Mouse (Mus musculus) CH12.LX (cell line): Measurements from ENCODE around the gene Tmem52. TPM values are rescaled to one million over a fixed set of nuclear protein-coding genes. Genes with fewer than 3 reads are reported as not detected.

ENCODE experiments used
- DNase-seq: peaks from one replicate; pipeline ENCODE4 v3.0.0-alpha.2; 2013; ENCODE audit errors: extremely low read depth
- H3K27ac ChIP-seq: 2 replicates; pipeline ENCODE4 v1.5.1; 2012; ENCODE audit warnings: low read depth, mild to moderate bottlenecking, control low read depth, moderate library complexity; ENCODE audit not compliant: insufficient read depth
- H3K27me3 ChIP-seq: replicated peaks from 2 replicates; pipeline ENCODE3; 2012; ENCODE audit warnings: inconsistent platforms
- H3K36me3 ChIP-seq, 2 experiments: replicated peaks in 1 of 2; 2 replicates each; pipeline versions ENCODE3 to v1.6.1; 2012; ENCODE audit warnings: inconsistent platforms in 1 of 2, low read length in 1 of 2, mild to moderate bottlenecking in 1 of 2, mixed read lengths in 1 of 2, moderate library complexity in 1 of 2; ENCODE audit not compliant: control insufficient read depth in 1 of 2, insufficient read depth in 1 of 2
- H3K4me1 ChIP-seq, 2 experiments: 2 replicates each; pipeline ENCODE4 v1.6.1; 2012; ENCODE audit warnings: inconsistent platforms in 1 of 2, moderate library complexity in 1 of 2; ENCODE audit not compliant: insufficient read depth in 2 of 2, control insufficient read depth in 1 of 2
- H3K4me2 ChIP-seq: 2 replicates; pipeline ENCODE4 v1.6.1; 2012; ENCODE audit warnings: low read depth, mild to moderate bottlenecking, control low read depth; ENCODE audit not compliant: poor library complexity, insufficient read depth, severe bottlenecking
- H3K4me3 ChIP-seq, 3 experiments: fragments of 150-350 bp in 1 of 3; sonication (generic) in 1 of 3; replicated peaks in 1 of 3; 2 replicates each; pipeline versions ENCODE3 to v1.5.1; 2011 to 2012; ENCODE audit warnings: low read depth in 2 of 3, low read length in 2 of 3, mild to moderate bottlenecking in 2 of 3, moderate library complexity in 2 of 3, control low read depth in 1 of 3, improper control_type of control experiment in 1 of 3, inconsistent platforms in 1 of 3, mixed read lengths in 1 of 3; ENCODE audit not compliant: poor library complexity in 1 of 3
- H3K79me2 ChIP-seq: replicated peaks from 2 replicates; pipeline ENCODE4 v1.6.1; 2012; ENCODE audit warnings: mild to moderate bottlenecking, moderate library complexity; ENCODE audit not compliant: control insufficient read depth, poor library complexity, insufficient read depth, severe bottlenecking; ENCODE audit errors: extremely low read depth
- H3K9ac ChIP-seq: 2 replicates; pipeline ENCODE4 v1.6.1; 2012; ENCODE audit warnings: low read depth, mild to moderate bottlenecking, control low read depth, moderate library complexity; ENCODE audit not compliant: insufficient read depth
- H3K9me3 ChIP-seq: replicated peaks from 2 replicates; pipeline ENCODE3; 2012; ENCODE audit warnings: low read length, inconsistent platforms, mixed read lengths
- CHD2 ChIP-seq: IDR thresholded peaks from 2 replicates; pipeline ENCODE4 v1.6.1; 2011; ENCODE audit warnings: low read length, improper control_type of control experiment
- CTCF ChIP-seq, 2 experiments: IDR thresholded peaks in 1 of 2; conservative IDR thresholded peaks in 1 of 2; 2 replicates each; pipeline ENCODE4 v1.5.1; 2011 to 2012; ENCODE audit warnings: low read depth in 2 of 2, low read length in 2 of 2, improper control_type of control experiment in 1 of 2, inconsistent platforms in 1 of 2, mild to moderate bottlenecking in 1 of 2, moderate library complexity in 1 of 2
- E2F4 ChIP-seq: IDR thresholded peaks from 2 replicates; pipeline ENCODE4 v1.6.1; 2011; ENCODE audit warnings: low read depth, low read length, improper control_type of control experiment; ENCODE audit not compliant: insufficient replicate concordance
- ELF1 ChIP-seq: IDR thresholded peaks from 2 replicates; pipeline ENCODE4 v1.6.1; 2014; ENCODE audit warnings: low read depth, mild to moderate bottlenecking, inconsistent platforms, low read length, improper control_type of control experiment
- EP300 ChIP-seq: IDR thresholded peaks from 2 replicates; pipeline ENCODE4 v1.6.1; 2011; ENCODE audit warnings: low read length, improper control_type of control experiment
- ETS1 ChIP-seq: conservative IDR thresholded peaks from 2 replicates; pipeline ENCODE4 v1.6.1; 2012; ENCODE audit warnings: low read depth, mild to moderate bottlenecking, inconsistent platforms, low read length, improper control_type of control experiment, moderate library complexity
- GABPA ChIP-seq: IDR thresholded peaks from 2 replicates; pipeline ENCODE4 v1.6.1; 2012; ENCODE audit warnings: low read depth, low read length, improper control_type of control experiment, inconsistent platforms; ENCODE audit not compliant: insufficient replicate concordance
- IRF4 ChIP-seq: IDR thresholded peaks from 2 replicates; pipeline ENCODE4 v1.6.1; 2014; ENCODE audit warnings: low read depth, mild to moderate bottlenecking, inconsistent platforms, low read length, improper control_type of control experiment
- MAFK ChIP-seq: IDR thresholded peaks from 2 replicates; pipeline ENCODE4 v1.6.1; 2011; ENCODE audit warnings: low read length, improper control_type of control experiment; ENCODE audit not compliant: insufficient replicate concordance
- MAX ChIP-seq: IDR thresholded peaks from 2 replicates; pipeline ENCODE4 v1.6.1; 2011; ENCODE audit warnings: low read length, improper control_type of control experiment
- MEF2A ChIP-seq: IDR thresholded peaks from 2 replicates; pipeline ENCODE4 v1.6.1; 2014; ENCODE audit warnings: low read depth, mild to moderate bottlenecking, inconsistent platforms, low read length, improper control_type of control experiment, borderline replicate concordance
- MYC ChIP-seq: IDR thresholded peaks from 2 replicates; pipeline ENCODE4 v1.6.1; 2011; ENCODE audit warnings: low read depth, mild to moderate bottlenecking, improper control_type of control experiment, low read length
- NRF1 ChIP-seq: IDR thresholded peaks from 2 replicates; pipeline ENCODE4 v1.6.1; 2014; ENCODE audit warnings: low read depth, mild to moderate bottlenecking, inconsistent platforms, low read length, improper control_type of control experiment, moderate library complexity
- POLR2AphosphoS2 ChIP-seq: IDR thresholded peaks from 2 replicates; pipeline ENCODE4 v1.6.1; 2011; ENCODE audit warnings: low read depth, low read length, improper control_type of control experiment
- RAD21 ChIP-seq: IDR thresholded peaks from 2 replicates; pipeline ENCODE4 v1.6.1; 2011; ENCODE audit warnings: low read depth, mild to moderate bottlenecking, low read length, improper control_type of control experiment, moderate library complexity
- RCOR1 ChIP-seq: conservative IDR thresholded peaks from 2 replicates; pipeline ENCODE4 v1.6.1; 2012; ENCODE audit warnings: low read depth, mild to moderate bottlenecking, inconsistent platforms, low read length, improper control_type of control experiment
- TCF12 ChIP-seq: IDR thresholded peaks from 2 replicates; pipeline ENCODE4 v1.6.1; 2014; ENCODE audit warnings: low read depth, mild to moderate bottlenecking, inconsistent platforms, low read length, improper control_type of control experiment
- USF1 ChIP-seq: IDR thresholded peaks from 2 replicates; pipeline ENCODE4 v1.6.1; 2014; ENCODE audit warnings: low read depth, mild to moderate bottlenecking, inconsistent platforms, low read length, improper control_type of control experiment
- USF2 ChIP-seq: conservative IDR thresholded peaks from 2 replicates; pipeline ENCODE4 v1.6.1; 2011; ENCODE audit warnings: low read depth, low read length, improper control_type of control experiment
- ZKSCAN1 ChIP-seq: IDR thresholded peaks from 2 replicates; pipeline ENCODE4 v1.6.1; 2012; ENCODE audit warnings: low read depth, inconsistent platforms, low read length, improper control_type of control experiment, borderline replicate concordance
- ZMIZ1 ChIP-seq: IDR thresholded peaks from 2 replicates; pipeline ENCODE4 v1.6.1; 2012; ENCODE audit warnings: low read depth, mild to moderate bottlenecking, inconsistent platforms, low read length, improper control_type of control experiment
- dilution Hi-C: fragments of 300-500 bp; cut with MboI; formaldehyde crosslinking; loops from 2 replicates; pipeline ENCODE4 v1.14.3; 2020; ENCODE audit warnings: low sequenced_read_pairs; ENCODE audit not compliant: extremely low pct_unique_long_range_greater_than_20kb, extremely low pct_ligation_motif_present
- in situ Hi-C: fragments of 300-500 bp; cut with MboI; formaldehyde crosslinking; loops from 3 replicates; pipeline ENCODE4 v1.14.3; 2019; ENCODE audit warnings: low sequenced_read_pairs, low pct_ligation_motif_present, low pct_unique_long_range_greater_than_20kb, mixed read lengths
- polyA plus RNA-seq: library from polyadenylated mRNA; unstranded; fragments of >175 nt; gene quantifications from 2 replicates; pipeline ENCODE4 v1.2.1, GENCODE M21; 2012; ENCODE audit warnings: low read depth; ENCODE audit not compliant: insufficient read length
- total RNA-seq, 2 experiments: library from RNA; depleted of rRNA; stranded (reverse); fragments of 300-350 nt in 1 of 2; fragments of >200 nt in 1 of 2; gene quantifications; 2 replicates each; pipeline ENCODE4 v1.2.3; 2012 to 2014

The Tmem52 gene
- total and polyA plus RNA-seq, 3 experiments = 0.34 to 0.59 TPM; not detected in 1

GRCm38 (mm10) chr4:155466080-155466479, 2.8 kb upstream of the Tmem52 start:
- Histone ChIP-seq H3K4me3 (no peak overlapping the region), H3K4me1 (peaks cover 6 to 7% of the 10 kb centered on the region in 2 experiments), H3K36me3 (no peaks in the 10 kb centered on the region), H3K9ac (no peak overlapping the region), H3K27me3 (peaks cover 13% of the 10 kb centered on the region), H3K4me2 (no peak overlapping the region), H3K79me2 (no peaks in the 10 kb centered on the region), H3K27ac (no peak overlapping the region), H3K9me3 (peaks cover 4% of the 10 kb centered on the region)
- in situ Hi-C loops = no loop called here
- DNase-seq = no peak
- no peak for TF ChIP-seq MAFK
- TF ChIP-seq ETS1 = no peak
- no peak for TF ChIP-seq ZKSCAN1
- TF ChIP-seq RCOR1 = no peak
- TF ChIP-seq TCF12 = no peak
- TF ChIP-seq ZMIZ1 = no peak
- no peak for TF ChIP-seq CTCF (conservative IDR thresholded peaks at IDR 0.05 in 1 of 2, IDR thresholded peaks at IDR 0.05 in 1 of 2; ENCODE audit: low read depth in 2 of 2, low read length in 2 of 2)
- no peak for TF ChIP-seq NRF1
- no peak for TF ChIP-seq POLR2AphosphoS2
- TF ChIP-seq MEF2A = no peak
- no peak for TF ChIP-seq USF1
- TF ChIP-seq GABPA = no peak
- TF ChIP-seq ELF1 = no peak
- TF ChIP-seq EP300 = no peak
- no peak for TF ChIP-seq USF2
- TF ChIP-seq RAD21 = no peak
- dilution Hi-C loops = no loop called here

GRCm38 (mm10) chr4:155467237-155468010, 1.5 kb upstream of the Tmem52 start:
- H3K79me2 ChIP-seq = no peaks in the 10 kb centered on the region
- TF ChIP-seq IRF4 (no peak), MAX (no peak), E2F4 (no peak), CHD2 (no peak), MYC (no peak)
- H3K4me2 ChIP-seq = no peak overlapping the region
- H3K36me3 ChIP-seq = no peaks in the 10 kb centered on the region
- DNase-seq = no peak
- in situ Hi-C loops (no loop called here), dilution Hi-C loops (no loop called here)
- no peak overlapping the region for H3K27ac ChIP-seq
- H3K9ac ChIP-seq = no peak overlapping the region
- H3K27me3 ChIP-seq = peaks cover 22% of the 10 kb centered on the region
- H3K4me1 ChIP-seq = peaks cover 0 to 6% of the 10 kb centered on the region in 2 experiments; a peak in 2 of 4 replicates
- H3K4me3 ChIP-seq = no peak overlapping the region
- peaks cover 4% of the 10 kb centered on the region for H3K9me3 ChIP-seq
